Mouse (Mus musculus): ENCODE results near the gene Rarb. TPM values are rescaled to one million over a fixed set of nuclear protein-coding genes. Genes with fewer than 3 reads are reported as not detected.

Gene Rarb
- polyA plus RNA-seq, 1 experiment from 2014 or later = 9.8 TPM

GRCm38 (mm10) chr14:16639153-16639943, 179.6 kb downstream of the Rarb start:
- no peak overlapping the region for H3K4me3 ChIP-seq
- H3K27me3 ChIP-seq = no peaks in the 10 kb centered on the region
- H3K27ac ChIP-seq = no peak overlapping the region
- H3K9me3 ChIP-seq = peaks cover 3% of the 10 kb centered on the region; the same call in 1 of the 2 replicates
- no peaks in the 10 kb centered on the region for H3K36me3 ChIP-seq
- H3K4me2 ChIP-seq = no peak overlapping the region
- no peak overlapping the region for H3K9ac ChIP-seq
- 91% methylated on average over 19 of the region's 19 CpGs for WGBS
- ATAC-seq (ENCODE audit: insufficient number of reproducible peaks, low FRiP score, low TSS enrichment, low read depth) = no peak
- H3K4me1 ChIP-seq = no peaks in the 10 kb centered on the region

- Histone ChIP-seq H3K9ac (no peak overlapping the region), H3K4me2 (no peak overlapping the region), H3K9me3 (no peaks in the 10 kb centered on the region), H3K36me3 (no peaks in the 10 kb centered on the region), H3K4me1 (no peaks in the 10 kb centered on the region), H3K27ac (no peak overlapping the region), H3K4me3 (no peak overlapping the region), H3K27me3 (no peaks in the 10 kb centered on the region)
- ATAC-seq (ENCODE audit: insufficient number of reproducible peaks, low FRiP score, low TSS enrichment, low read depth) = no peak
These were observed 205.0 kb downstream of the Rarb start for GRCm38 (mm10) chr14:16613975-16614374.

GRCm38 (mm10) chr14:16605480-16605879, 213.5 kb downstream of the Rarb start:
- Histone ChIP-seq H3K4me2 (no peak overlapping the region), H3K27ac (no peak overlapping the region), H3K4me3 (no peak overlapping the region), H3K4me1 (no peaks in the 10 kb centered on the region), H3K9ac (no peak overlapping the region), H3K27me3 (no peaks in the 10 kb centered on the region), H3K9me3 (no peaks in the 10 kb centered on the region), H3K36me3 (no peaks in the 10 kb centered on the region)
- no peak for ATAC-seq (ENCODE audit: insufficient number of reproducible peaks, low FRiP score, low TSS enrichment, low read depth)

- Histone ChIP-seq H3K4me1 (no peaks in the 10 kb centered on the region), H3K27me3 (no peaks in the 10 kb centered on the region), H3K9ac (no peak overlapping the region), H3K9me3 (no peaks in the 10 kb centered on the region), H3K27ac (no peak overlapping the region), H3K36me3 (no peaks in the 10 kb centered on the region), H3K4me3 (no peak overlapping the region), H3K4me2 (no peak overlapping the region)
- ATAC-seq (ENCODE audit: insufficient number of reproducible peaks, low FRiP score, low TSS enrichment, low read depth) = no peak
- 26% methylated on average over 8 of the region's 8 CpGs for WGBS
These were observed 214.4 kb downstream of the Rarb start for GRCm38 (mm10) chr14:16604469-16605064.

GRCm38 (mm10) chr14:16603040-16603590, 215.8 kb downstream of the Rarb start:
- Histone ChIP-seq H3K27me3 (no peaks in the 10 kb centered on the region), H3K4me3 (no peak overlapping the region), H3K4me1 (peaks cover 4% of the 10 kb centered on the region), H3K4me2 (no peak overlapping the region), H3K9me3 (no peaks in the 10 kb centered on the region), H3K9ac (no peak overlapping the region), H3K27ac (no peak overlapping the region), H3K36me3 (no peaks in the 10 kb centered on the region)
- WGBS = 18% methylated on average over 5 of the region's 5 CpGs
- no peak for ATAC-seq (ENCODE audit: insufficient number of reproducible peaks, low FRiP score, low TSS enrichment, low read depth)

GRCm38 (mm10) chr14:16599224-16599623, 219.7 kb downstream of the Rarb start:
- no peaks in the 10 kb centered on the region for H3K36me3 ChIP-seq
- H3K9ac ChIP-seq = no peak overlapping the region
- no peak overlapping the region for H3K27ac ChIP-seq
- H3K4me3 ChIP-seq = no peak overlapping the region
- H3K27me3 ChIP-seq = no peaks in the 10 kb centered on the region
- H3K4me2 ChIP-seq = no peak overlapping the region
- no peaks in the 10 kb centered on the region for H3K9me3 ChIP-seq
- ATAC-seq (ENCODE audit: insufficient number of reproducible peaks, low FRiP score, low TSS enrichment, low read depth) = no peak
- WGBS = 54% methylated on average over 7 of the region's 7 CpGs
- peaks cover 11% of the 10 kb centered on the region for H3K4me1 ChIP-seq

GRCm38 (mm10) chr14:16598074-16598501, 220.9 kb downstream of the Rarb start:
- Histone ChIP-seq H3K4me2 (no peak overlapping the region), H3K27ac (0 out of 2 replicates have a peak overlapping the region, but pooled peaks have one; percentile 3), H3K36me3 (no peaks in the 10 kb centered on the region), H3K9me3 (no peaks in the 10 kb centered on the region), H3K27me3 (no peaks in the 10 kb centered on the region), H3K4me1 (peaks cover 11% of the 10 kb centered on the region), H3K9ac (no peak overlapping the region), H3K4me3 (no peak overlapping the region)
- WGBS = 14% methylated on average over 4 of the region's 4 CpGs
- ATAC-seq (ENCODE audit: insufficient number of reproducible peaks, low FRiP score, low TSS enrichment, low read depth) = no peak

GRCm38 (mm10) chr14:16589139-16589538, 229.8 kb downstream of the Rarb start:
- ATAC-seq (ENCODE audit: insufficient number of reproducible peaks, low FRiP score, low TSS enrichment, low read depth) = no peak
- H3K9ac ChIP-seq = no peak overlapping the region
- H3K36me3 ChIP-seq = no peaks in the 10 kb centered on the region
- no peak overlapping the region for H3K4me2 ChIP-seq
- H3K27ac ChIP-seq = no peak overlapping the region
- no peaks in the 10 kb centered on the region for H3K27me3 ChIP-seq
- 67% methylated on average over 4 of the region's 4 CpGs for WGBS
- H3K9me3 ChIP-seq = no peaks in the 10 kb centered on the region
- no peak overlapping the region for H3K4me3 ChIP-seq
- H3K4me1 ChIP-seq = no peaks in the 10 kb centered on the region

- 0 out of 2 replicates have a peak, but pooled peaks cover 5% of the 10 kb centered on the region for H3K4me1 ChIP-seq
- H3K27me3 ChIP-seq = no peaks in the 10 kb centered on the region
- H3K9ac ChIP-seq = no peak overlapping the region
- no peak overlapping the region for H3K4me2 ChIP-seq
- no peak overlapping the region for H3K4me3 ChIP-seq
- H3K36me3 ChIP-seq = no peaks in the 10 kb centered on the region
- H3K9me3 ChIP-seq = no peaks in the 10 kb centered on the region
- no peak for ATAC-seq (ENCODE audit: insufficient number of reproducible peaks, low FRiP score, low TSS enrichment, low read depth)
- no peak overlapping the region for H3K27ac ChIP-seq
These were observed 240.9 kb downstream of the Rarb start for GRCm38 (mm10) chr14:16578100-16578499.

GRCm38 (mm10) chr14:16577049-16577448, 241.9 kb downstream of the Rarb start:
- H3K9me3 ChIP-seq = no peaks in the 10 kb centered on the region
- no peak overlapping the region for H3K27ac ChIP-seq
- ATAC-seq (ENCODE audit: insufficient number of reproducible peaks, low FRiP score, low TSS enrichment, low read depth) = no peak
- H3K9ac ChIP-seq = no peak overlapping the region
- no peak overlapping the region for H3K4me2 ChIP-seq
- 0 out of 2 replicates have a peak, but pooled peaks cover 5% of the 10 kb centered on the region for H3K4me1 ChIP-seq
- no peaks in the 10 kb centered on the region for H3K27me3 ChIP-seq
- no peaks in the 10 kb centered on the region for H3K36me3 ChIP-seq
- H3K4me3 ChIP-seq = no peak overlapping the region
- WGBS = 32% methylated on average over 1 of the region's 1 CpGs

- H3K4me3 ChIP-seq = peak overlapping the region; percentile 57
- no peaks in the 10 kb centered on the region for H3K27me3 ChIP-seq
- peak overlapping the region; percentile 52 for H3K9ac ChIP-seq
- no peaks in the 10 kb centered on the region for H3K36me3 ChIP-seq
- 0% methylated on average over 52 of the region's 52 CpGs for WGBS
- peaks cover 11% of the 10 kb centered on the region; the same call in 1 of the 2 replicates for H3K4me1 ChIP-seq
- H3K9me3 ChIP-seq = no peaks in the 10 kb centered on the region
- H3K4me2 ChIP-seq = peak overlapping the region; percentile 89
- peak; percentile 83 for ATAC-seq (ENCODE audit: insufficient number of reproducible peaks, low FRiP score, low TSS enrichment, low read depth)
- peak overlapping the region; percentile 89 for H3K27ac ChIP-seq
These were observed 243.8 kb downstream of the Rarb start for GRCm38 (mm10) chr14:16574925-16575721.

Data from limb, embryonic 15.5 days (tissue).